Mouse (Mus musculus) E14TG2a.4 (cell line): ENCODE measurements around the gene St8sia1.

ENCODE experiments used
- H3K27me3 ChIP-seq: 2 replicates; pipeline ENCODE4 v1.6.1; 2014; ENCODE audit warnings: low read length, control low read depth; ENCODE audit not compliant: insufficient read depth
- H3K36me3 ChIP-seq: 2 replicates; pipeline ENCODE4 v1.6.1; 2014; ENCODE audit warnings: low read length, control low read depth; ENCODE audit not compliant: insufficient read depth
- H3K4me1 ChIP-seq: replicated peaks from 2 replicates; pipeline ENCODE4 v1.6.1; 2014; ENCODE audit warnings: low read depth, low read length, control low read depth
- H3K4me3 ChIP-seq: replicated peaks from 2 replicates; pipeline ENCODE4 v1.5.1; 2014; ENCODE audit warnings: mild to moderate bottlenecking, low read length
- H3K9me3 ChIP-seq: 2 replicates; pipeline ENCODE4 v1.6.1; 2014; ENCODE audit warnings: low read length, control low read depth
- CTCF ChIP-seq: conservative IDR thresholded peaks from 2 replicates; pipeline ENCODE4 v1.5.1; 2014; ENCODE audit warnings: low read length
- NANOG ChIP-seq: IDR thresholded peaks from 2 replicates; pipeline ENCODE4 v1.6.1; 2014; ENCODE audit warnings: borderline replicate concordance, low read length, mixed read lengths
- POU5F1 ChIP-seq: IDR thresholded peaks from 2 replicates; pipeline ENCODE4 v1.6.1; 2014; ENCODE audit warnings: low read length, borderline replicate concordance

The St8sia1 gene

GRCm38 (mm10) chr6:142926901-142927605 lies 37.2 kb downstream of the St8sia1 start:
- H3K36me3 ChIP-seq = 0 out of 2 replicates have a peak, but pooled peaks cover 7% of the 10 kb centered on the region
- TF ChIP-seq POU5F1 (no peak), CTCF (no peak), NANOG (no peak)
- no peaks in the 10 kb centered on the region for H3K27me3 ChIP-seq
- H3K4me3 ChIP-seq = no peak overlapping the region
- no peaks in the 10 kb centered on the region for H3K9me3 ChIP-seq
- H3K4me1 ChIP-seq = peaks cover 13% of the 10 kb centered on the region

- H3K4me3 ChIP-seq = no peak overlapping the region
These were observed 38.3 kb downstream of the St8sia1 start for GRCm38 (mm10) chr6:142925921-142926320.

GRCm38 (mm10) chr6:142925374-142925773 lies 38.9 kb downstream of the St8sia1 start:
- TF ChIP-seq POU5F1 (no peak), CTCF (no peak), NANOG (no peak)
- H3K36me3 ChIP-seq = 0 out of 2 replicates have a peak, but pooled peaks cover 7% of the 10 kb centered on the region

More at GRCm38 (mm10) chr6:142925921-142926320, 38.3 kb downstream of the St8sia1 start:
- Histone ChIP-seq H3K4me1 (peaks cover 7% of the 10 kb centered on the region; the same call in 1 of the 2 replicates), H3K27me3 (no peaks in the 10 kb centered on the region), H3K9me3 (no peaks in the 10 kb centered on the region), H3K36me3 (0 out of 2 replicates have a peak, but pooled peaks cover 7% of the 10 kb centered on the region)
- TF ChIP-seq NANOG = no peak
- TF ChIP-seq CTCF = no peak
- no peak for TF ChIP-seq POU5F1

GRCm38 (mm10) chr6:142920901-142921300 lies 43.4 kb downstream of the St8sia1 start:
- Histone ChIP-seq H3K4me1 (peaks cover 10% of the 10 kb centered on the region), H3K36me3 (0 out of 2 replicates have a peak, but pooled peaks cover 3% of the 10 kb centered on the region), H3K4me3 (no peak overlapping the region), H3K9me3 (no peaks in the 10 kb centered on the region), H3K27me3 (no peaks in the 10 kb centered on the region)
- TF ChIP-seq NANOG = no peak
- no peak for TF ChIP-seq POU5F1
- no peak for TF ChIP-seq CTCF

More at GRCm38 (mm10) chr6:142925374-142925773, 38.9 kb downstream of the St8sia1 start:
- Histone ChIP-seq H3K27me3 (no peaks in the 10 kb centered on the region), H3K4me1 (peaks cover 7% of the 10 kb centered on the region; the same call in 1 of the 2 replicates), H3K4me3 (no peak overlapping the region), H3K9me3 (no peaks in the 10 kb centered on the region)

- Histone ChIP-seq H3K27me3 (no peaks in the 10 kb centered on the region), H3K36me3 (peaks cover 4% of the 10 kb centered on the region; the same call in 1 of the 2 replicates), H3K4me1 (peaks cover 23% of the 10 kb centered on the region), H3K9me3 (no peaks in the 10 kb centered on the region), H3K4me3 (no peak overlapping the region)
- TF ChIP-seq CTCF (no peak), POU5F1 (no peak), NANOG (no peak)
These were observed 45.6 kb downstream of the St8sia1 start for GRCm38 (mm10) chr6:142918691-142919090.

GRCm38 (mm10) chr6:142917471-142917901 lies 46.8 kb downstream of the St8sia1 start:
- H3K36me3 ChIP-seq = peaks cover 14% of the 10 kb centered on the region
- H3K27me3 ChIP-seq = no peaks in the 10 kb centered on the region
- TF ChIP-seq CTCF (no peak), POU5F1 (no peak), NANOG (no peak)
- H3K4me1 ChIP-seq = peaks cover 23% of the 10 kb centered on the region
- H3K9me3 ChIP-seq = no peaks in the 10 kb centered on the region
- H3K4me3 ChIP-seq = no peak overlapping the region

GRCm38 (mm10) chr6:142916271-142916941 lies 47.8 kb downstream of the St8sia1 start:
- Histone ChIP-seq H3K27me3 (no peaks in the 10 kb centered on the region), H3K4me3 (no peak overlapping the region), H3K36me3 (peaks cover 25% of the 10 kb centered on the region), H3K4me1 (peaks cover 23% of the 10 kb centered on the region), H3K9me3 (no peaks in the 10 kb centered on the region)
- no peak for TF ChIP-seq CTCF

- H3K36me3 ChIP-seq = peaks cover 33% of the 10 kb centered on the region
These were observed 48.8 kb downstream of the St8sia1 start for GRCm38 (mm10) chr6:142915464-142915863.

More at GRCm38 (mm10) chr6:142915464-142915863, 48.8 kb downstream of the St8sia1 start:
- Histone ChIP-seq H3K4me1 (peaks cover 23% of the 10 kb centered on the region), H3K4me3 (no peak overlapping the region), H3K9me3 (no peaks in the 10 kb centered on the region), H3K27me3 (no peaks in the 10 kb centered on the region)
- no peak for TF ChIP-seq NANOG
- TF ChIP-seq POU5F1 = no peak
- TF ChIP-seq CTCF = no peak
